Mouse (Mus musculus) forebrain, postnatal 0 days (tissue): ENCODE data around the gene Dll3. TPM values are rescaled to one million over a fixed set of nuclear protein-coding genes. Genes with fewer than 3 reads are reported as not detected.

Source experiments
- ATAC-seq: fragments of 200-750 bp; cut with Nextera tagmentation; 2 replicates; pipeline ENCODE4 v1.8.0; 2017; ENCODE audit warnings: mild to moderate bottlenecking, moderate library complexity
- DNase-seq: peaks from one replicate; pipeline ENCODE4 v3.0.0-alpha.2; 2015
- H3K27ac ChIP-seq: fragments of 300-500 bp; sonication (generic); 2 replicates; pipeline ENCODE4 v1.5.1; 2014; ENCODE audit warnings: low read depth, mild to moderate bottlenecking, antibody characterized with exemption, low read length, moderate library complexity, mixed read lengths
- H3K27me3 ChIP-seq: fragments of 300-500 bp; sonication (generic); 2 replicates; pipeline ENCODE4 v1.6.1; 2014; ENCODE audit warnings: mild to moderate bottlenecking, low read length, mixed read lengths; ENCODE audit not compliant: insufficient read depth
- H3K36me3 ChIP-seq: fragments of 300-500 bp; sonication (generic); 2 replicates; pipeline ENCODE4 v1.6.1; 2014; ENCODE audit warnings: mild to moderate bottlenecking, moderate library complexity; ENCODE audit not compliant: insufficient read depth
- H3K4me1 ChIP-seq: fragments of 300-500 bp; sonication (generic); 2 replicates; pipeline ENCODE4 v1.6.1; 2014; ENCODE audit warnings: antibody characterized with exemption; ENCODE audit not compliant: insufficient read depth
- H3K4me2 ChIP-seq: fragments of 300-500 bp; sonication (generic); 2 replicates; pipeline ENCODE4 v1.6.1; 2014; ENCODE audit warnings: low read depth, mild to moderate bottlenecking, moderate library complexity
- H3K4me3 ChIP-seq: fragments of 300-500 bp; sonication (generic); 2 replicates; pipeline ENCODE4 v1.5.1; 2014; ENCODE audit warnings: low read depth, low read length, mixed read lengths
- H3K9ac ChIP-seq: fragments of 300-500 bp; sonication (generic); 2 replicates; pipeline ENCODE4 v1.6.1; 2014; ENCODE audit warnings: mild to moderate bottlenecking
- H3K9me3 ChIP-seq: fragments of 300-500 bp; sonication (generic); 2 replicates; pipeline ENCODE4 v1.6.1; 2016; ENCODE audit warnings: low read length
- CTCF ChIP-seq: sonication (generic); IDR thresholded peaks from 2 replicates; pipeline ENCODE4 v1.5.1; 2016; ENCODE audit warnings: antibody characterized with exemption, control low read depth, low read depth
- WGBS: fragments of 180-500 bp; shearing (Covaris S2); extraction: QIAGEN DNeasy Blood & Tissue Kit; methylation state at CpG from one replicate; pipeline ENCODE4 v1.1.7; 2014; 5-methylcytosine and 5-hydroxymethylcytosine counted together
- polyA plus RNA-seq: library from polyadenylated mRNA; unstranded; fragments of >200 nt; fragmentation: Nextera tagmentation; extraction: Ambion mirVana; gene quantifications from 2 replicates; pipeline ENCODE4 v1.2.1, GENCODE M21; 2015
- total RNA-seq: library from RNA; depleted of rRNA; stranded (reverse); fragments of >200 nt; gene quantifications from 2 replicates; pipeline ENCODE4 v1.2.3, GENCODE M21; 2014

Gene Dll3
- total and polyA plus RNA-seq, 2 experiments from 2014 or later = 9.5 to 10.9 TPM

- Histone ChIP-seq H3K27me3 (no peaks in the 10 kb centered on the region), H3K4me3 (peak overlapping the region; percentile 78), H3K27ac (peak overlapping the region; percentile 64; the same call in 1 of the 2 replicates), H3K4me2 (peak overlapping the region; percentile 82), H3K9me3 (no peaks in the 10 kb centered on the region), H3K36me3 (peaks cover 48% of the 10 kb centered on the region), H3K9ac (peak overlapping the region; percentile 81), H3K4me1 (peaks cover 5% of the 10 kb centered on the region; the same call in 1 of the 2 replicates)
- TF ChIP-seq CTCF = no peak
- ATAC-seq = peak; percentile 62
- no peak for DNase-seq
- 8% methylated on average over 35 of the region's 35 CpGs for WGBS
Measured at GRCm38 (mm10) chr7:28311151-28311925, 9.3 kb upstream of the Dll3 start.

GRCm38 (mm10) chr7:28309737-28310136 lies 7.7 kb upstream of the Dll3 start:
- H3K4me3 ChIP-seq = no peak overlapping the region
- 55% methylated on average over 9 of the region's 9 CpGs for WGBS
- no peak for ATAC-seq
- no peak for DNase-seq
- H3K27me3 ChIP-seq = no peaks in the 10 kb centered on the region
- H3K9ac ChIP-seq = no peak overlapping the region
- peaks cover 5% of the 10 kb centered on the region; the same call in 1 of the 2 replicates for H3K4me1 ChIP-seq
- no peak for TF ChIP-seq CTCF
- peaks cover 48% of the 10 kb centered on the region for H3K36me3 ChIP-seq
- H3K9me3 ChIP-seq = no peaks in the 10 kb centered on the region
- H3K27ac ChIP-seq = no peak overlapping the region
- H3K4me2 ChIP-seq = no peak overlapping the region

GRCm38 (mm10) chr7:28306216-28306615 lies 4.2 kb upstream of the Dll3 start:
- peaks cover 5% of the 10 kb centered on the region; the same call in 1 of the 2 replicates for H3K4me1 ChIP-seq
- H3K27ac ChIP-seq = no peak overlapping the region
- H3K27me3 ChIP-seq = no peaks in the 10 kb centered on the region
- 96% methylated on average over 8 of the region's 8 CpGs for WGBS
- H3K36me3 ChIP-seq = peaks cover 49% of the 10 kb centered on the region
- H3K4me3 ChIP-seq = no peak overlapping the region
- H3K9me3 ChIP-seq = no peaks in the 10 kb centered on the region
- DNase-seq = no peak
- TF ChIP-seq CTCF = no peak
- no peak for ATAC-seq
- H3K4me2 ChIP-seq = no peak overlapping the region
- no peak overlapping the region for H3K9ac ChIP-seq

GRCm38 (mm10) chr7:28305641-28306040 lies 3.6 kb upstream of the Dll3 start:
- DNase-seq = no peak
- H3K27me3 ChIP-seq = no peaks in the 10 kb centered on the region
- WGBS = 88% methylated on average over 10 of the region's 10 CpGs
- no peak overlapping the region for H3K27ac ChIP-seq
- ATAC-seq = no peak
- peaks cover 49% of the 10 kb centered on the region for H3K36me3 ChIP-seq
- no peak overlapping the region for H3K9ac ChIP-seq
- no peak overlapping the region for H3K4me2 ChIP-seq
- H3K4me1 ChIP-seq = no peaks in the 10 kb centered on the region
- no peak for TF ChIP-seq CTCF
- H3K9me3 ChIP-seq = no peaks in the 10 kb centered on the region
- H3K4me3 ChIP-seq = no peak overlapping the region

GRCm38 (mm10) chr7:28298837-28299625 lies 3.0 kb downstream of the Dll3 start:
- H3K9ac ChIP-seq = no peak overlapping the region
- peak; percentile 75 for TF ChIP-seq CTCF
- ATAC-seq = peak; percentile 64

GRCm38 (mm10) chr7:28294481-28294880 lies 7.6 kb downstream of the Dll3 start:
- Histone ChIP-seq H3K27ac (no peak overlapping the region), H3K9me3 (no peaks in the 10 kb centered on the region), H3K36me3 (no peaks in the 10 kb centered on the region), H3K27me3 (peaks cover 19% of the 10 kb centered on the region), H3K4me3 (peak overlapping the region; percentile 53), H3K9ac (peak overlapping the region; percentile 55), H3K4me2 (peak overlapping the region; percentile 83), H3K4me1 (no peaks in the 10 kb centered on the region)
- under 1% methylated on average over 57 of the region's 63 CpGs for WGBS
- TF ChIP-seq CTCF = no peak
- ATAC-seq (peak; percentile 80), DNase-seq (peak; percentile 88)

More at GRCm38 (mm10) chr7:28298837-28299625, 3.0 kb downstream of the Dll3 start:
- Histone ChIP-seq H3K4me3 (0 out of 2 replicates have a peak overlapping the region, but pooled peaks have one; percentile 13), H3K4me1 (no peaks in the 10 kb centered on the region), H3K36me3 (no peaks in the 10 kb centered on the region), H3K27ac (no peak overlapping the region), H3K9me3 (no peaks in the 10 kb centered on the region), H3K27me3 (no peaks in the 10 kb centered on the region; the same call in 1 of the 2 replicates), H3K4me2 (peak overlapping the region; percentile 41)
- 10% methylated on average over 43 of the region's 43 CpGs for WGBS
- peak; percentile 82 for DNase-seq
